Mouse (Mus musculus) testis, adult 2 months (tissue): ENCODE data around the gene Klc1. TPM values are rescaled to one million over a fixed set of nuclear protein-coding genes. Genes with fewer than 3 reads are reported as not detected.

Experiments
- H3K27ac ChIP-seq: fragments of 200-500 bp; 2 replicates; pipeline ENCODE4 v1.5.1; 2012; ENCODE audit warnings: low read depth, low read length; ENCODE audit not compliant: control insufficient read depth, insufficient read depth
- H3K27me3 ChIP-seq: fragments of 200-500 bp; 2 replicates; pipeline ENCODE4 v1.6.1; 2012; ENCODE audit warnings: mild to moderate bottlenecking, low read length, moderate library complexity; ENCODE audit not compliant: control insufficient read depth, insufficient read depth
- H3K36me3 ChIP-seq: fragments of 200-500 bp; 2 replicates; pipeline ENCODE4 v1.6.1; 2012; ENCODE audit warnings: mild to moderate bottlenecking, low read length; ENCODE audit not compliant: control insufficient read depth, insufficient read depth
- H3K4me1 ChIP-seq: fragments of 200-500 bp; 2 replicates; pipeline ENCODE4 v1.6.1; 2012; ENCODE audit warnings: low read length; ENCODE audit not compliant: control insufficient read depth, insufficient read depth
- H3K4me3 ChIP-seq: fragments of 200-500 bp; 2 replicates; pipeline ENCODE4 v1.5.1; 2012; ENCODE audit warnings: low read depth, mild to moderate bottlenecking, low read length, moderate library complexity, mixed read lengths; ENCODE audit not compliant: control insufficient read depth
- CTCF ChIP-seq: fragments of 200-500 bp; IDR thresholded peaks from 2 replicates; pipeline ENCODE4 v1.5.1; 2012; ENCODE audit warnings: low read depth, mild to moderate bottlenecking, inconsistent platforms, low read length, moderate library complexity; ENCODE audit not compliant: control insufficient read depth, insufficient read depth, insufficient replicate concordance
- POLR2A ChIP-seq: fragments of 200-500 bp; IDR thresholded peaks from 2 replicates; pipeline ENCODE4 v1.6.1; 2012; ENCODE audit warnings: low read depth, mild to moderate bottlenecking, inconsistent platforms, low read length, moderate library complexity; ENCODE audit not compliant: control insufficient read depth
- polyA plus RNA-seq: library from polyadenylated mRNA; depleted of rRNA; stranded (reverse); fragments of >200 nt; gene quantifications from 2 replicates; pipeline ENCODE4 v1.2.3, GENCODE M21; 2012

The Klc1 gene
- polyA plus RNA-seq, 1 experiment = 9.6 TPM

GRCm38 (mm10) chr12:111760306-111760908, 1.8 kb downstream of the Klc1 start:
- Histone ChIP-seq H3K27ac (no peak overlapping the region), H3K4me1 (peaks cover 18% of the 10 kb centered on the region), H3K4me3 (no peak overlapping the region), H3K27me3 (no peaks in the 10 kb centered on the region), H3K36me3 (no peaks in the 10 kb centered on the region)
- TF ChIP-seq POLR2A (no peak), CTCF (no peak)

GRCm38 (mm10) chr12:111762620-111763280, 4.1 kb downstream of the Klc1 start:
- peaks cover 17% of the 10 kb centered on the region for H3K4me1 ChIP-seq
- no peak overlapping the region for H3K27ac ChIP-seq

GRCm38 (mm10) chr12:111766313-111767236, 7.9 kb downstream of the Klc1 start:
- no peaks in the 10 kb centered on the region for H3K27me3 ChIP-seq
- H3K4me1 ChIP-seq = no peaks in the 10 kb centered on the region
- H3K36me3 ChIP-seq = no peaks in the 10 kb centered on the region
- no peak overlapping the region for H3K4me3 ChIP-seq
- TF ChIP-seq CTCF = no peak
- no peak for TF ChIP-seq POLR2A
- no peak overlapping the region for H3K27ac ChIP-seq

More at GRCm38 (mm10) chr12:111762620-111763280, 4.1 kb downstream of the Klc1 start:
- no peak for TF ChIP-seq CTCF
- no peak for TF ChIP-seq POLR2A
- no peak overlapping the region for H3K4me3 ChIP-seq
- H3K36me3 ChIP-seq = no peaks in the 10 kb centered on the region
- no peaks in the 10 kb centered on the region for H3K27me3 ChIP-seq

GRCm38 (mm10) chr12:111768322-111768928, 9.8 kb downstream of the Klc1 start:
- TF ChIP-seq CTCF = no peak
- TF ChIP-seq POLR2A = no peak
- Histone ChIP-seq H3K27ac (no peak overlapping the region), H3K27me3 (no peaks in the 10 kb centered on the region), H3K4me1 (no peaks in the 10 kb centered on the region), H3K4me3 (no peak overlapping the region), H3K36me3 (no peaks in the 10 kb centered on the region; the same call in 1 of the 2 replicates)

GRCm38 (mm10) chr12:111769306-111769705, 10.7 kb downstream of the Klc1 start:
- Histone ChIP-seq H3K36me3 (no peaks in the 10 kb centered on the region; the same call in 1 of the 2 replicates), H3K4me1 (no peaks in the 10 kb centered on the region), H3K27ac (no peak overlapping the region), H3K27me3 (no peaks in the 10 kb centered on the region), H3K4me3 (no peak overlapping the region)
- TF ChIP-seq CTCF (no peak), POLR2A (no peak)

GRCm38 (mm10) chr12:111769816-111770577, 11.3 kb downstream of the Klc1 start:
- Histone ChIP-seq H3K36me3 (no peaks in the 10 kb centered on the region; the same call in 1 of the 2 replicates), H3K27me3 (no peaks in the 10 kb centered on the region), H3K27ac (no peak overlapping the region), H3K4me3 (no peak overlapping the region), H3K4me1 (no peaks in the 10 kb centered on the region)
- TF ChIP-seq POLR2A (no peak), CTCF (no peak)
